Mouse (Mus musculus) embryo, embryonic 10 days (tissue): Measurements from ENCODE around the gene Ikbke.
"Not testable (repeated sequence)": the region's sequence is repeated elsewhere in the genome, so short reads cannot be mapped to it uniquely, and the experiment has no call there.

Experiments used
- DNase-seq: peaks from one replicate; pipeline ENCODE4 v3.0.0-alpha.2; 2015; ENCODE audit warnings: low spot score

The Ikbke gene

GRCm38 (mm10) chr1:131279456-131279776 lies at the start of gene Ikbke:
Ikbke (minus strand) TSS chr1:131279606.
- DNase-seq, result no peak

GRCm38 (mm10) chr1:131329093-131329492 lies 49.7 kb upstream of the Ikbke start:
- DNase-seq, result not testable (repeated sequence)

GRCm38 (mm10) chr1:131327167-131327566 lies 47.8 kb upstream of the Ikbke start:
- no peak for DNase-seq

GRCm38 (mm10) chr1:131324816-131325463 lies 45.5 kb upstream of the Ikbke start:
- DNase-seq, result no peak

GRCm38 (mm10) chr1:131319598-131320330 lies 40.4 kb upstream of the Ikbke start:
- DNase-seq, result no peak

- DNase-seq, result no peak
These were observed 39.0 kb upstream of the Ikbke start for GRCm38 (mm10) chr1:131318397-131318796.

GRCm38 (mm10) chr1:131317625-131318024 lies 38.2 kb upstream of the Ikbke start:
- no peak for DNase-seq

- DNase-seq, result no peak
These were observed 31.9 kb upstream of the Ikbke start for GRCm38 (mm10) chr1:131311284-131311683.

GRCm38 (mm10) chr1:131310237-131310818 lies 30.9 kb upstream of the Ikbke start:
- DNase-seq, result no peak

- DNase-seq, result no peak
These were observed 21.3 kb upstream of the Ikbke start for GRCm38 (mm10) chr1:131300750-131301149.

- DNase-seq, result no peak
These were observed 20.4 kb upstream of the Ikbke start for GRCm38 (mm10) chr1:131299788-131300187.

GRCm38 (mm10) chr1:131299240-131299639 lies 19.8 kb upstream of the Ikbke start:
- DNase-seq, result no peak

GRCm38 (mm10) chr1:131298171-131298570 lies 18.8 kb upstream of the Ikbke start:
- no peak for DNase-seq

GRCm38 (mm10) chr1:131296726-131297125 lies 17.3 kb upstream of the Ikbke start:
- DNase-seq, result no peak

GRCm38 (mm10) chr1:131295200-131295599 lies 15.8 kb upstream of the Ikbke start:
- no peak for DNase-seq

GRCm38 (mm10) chr1:131293922-131294250 lies 14.5 kb upstream of the Ikbke start:
- no peak for DNase-seq

- DNase-seq, result no peak
These were observed 14.0 kb upstream of the Ikbke start for GRCm38 (mm10) chr1:131293221-131293921.

- peak; percentile 74 for DNase-seq
These were observed 11.2 kb upstream of the Ikbke start for GRCm38 (mm10) chr1:131290648-131291047.

- DNase-seq, result no peak
These were observed 9.5 kb upstream of the Ikbke start for GRCm38 (mm10) chr1:131288938-131289337.

- no peak for DNase-seq
These were observed 7.9 kb upstream of the Ikbke start for GRCm38 (mm10) chr1:131287267-131287666.

GRCm38 (mm10) chr1:131286803-131287202 lies 7.4 kb upstream of the Ikbke start:
- no peak for DNase-seq

- DNase-seq, result no peak
These were observed 5.2 kb upstream of the Ikbke start for GRCm38 (mm10) chr1:131284616-131285015.

- no peak for DNase-seq
These were observed 4.8 kb upstream of the Ikbke start for GRCm38 (mm10) chr1:131284167-131284566.
